Mouse (Mus musculus) kidney, postnatal 0 days (tissue): ENCODE data around the gene Epas1. TPM values are rescaled to one million over a fixed set of nuclear protein-coding genes. Genes with fewer than 3 reads are reported as not detected.

Experiments
- ATAC-seq: fragments of 200-750 bp; cut with Nextera tagmentation; replicated peaks from 2 replicates; pipeline ENCODE4 v1.8.0; 2017; ENCODE audit warnings: low read depth, moderate number of reproducible peaks, moderate TSS enrichment, moderate library complexity; ENCODE audit not compliant: low FRiP score
- DNase-seq: peaks from one replicate; pipeline ENCODE4 v3.0.0-alpha.2; 2016; ENCODE audit warnings: low spot score
- H3K27ac ChIP-seq: fragments of 300-500 bp; sonication (generic); 2 replicates; pipeline ENCODE4 v1.5.1; 2014; ENCODE audit warnings: mild to moderate bottlenecking
- H3K27me3 ChIP-seq: fragments of 300-500 bp; sonication (generic); 2 replicates; pipeline ENCODE4 v1.6.1; 2014; ENCODE audit warnings: low read length, mixed read lengths; ENCODE audit not compliant: insufficient read depth
- H3K36me3 ChIP-seq: fragments of 300-500 bp; sonication (generic); 2 replicates; pipeline ENCODE4 v1.6.1; 2014; ENCODE audit warnings: low read length, mixed read lengths; ENCODE audit not compliant: insufficient read depth
- H3K4me1 ChIP-seq: fragments of 300-500 bp; sonication (generic); replicated peaks from 2 replicates; pipeline ENCODE4 v1.6.1; 2014; ENCODE audit warnings: antibody characterized with exemption, low read length, mixed read lengths; ENCODE audit not compliant: insufficient read depth
- H3K4me2 ChIP-seq: fragments of 300-500 bp; sonication (generic); 2 replicates; pipeline ENCODE4 v1.6.1; 2014; ENCODE audit warnings: mild to moderate bottlenecking, low read length, moderate library complexity, mixed read lengths
- H3K4me3 ChIP-seq: fragments of 300-500 bp; sonication (generic); replicated peaks from 2 replicates; pipeline ENCODE4 v1.5.1; 2014; ENCODE audit warnings: low read depth, low read length
- H3K9ac ChIP-seq: fragments of 300-500 bp; sonication (generic); 2 replicates; pipeline ENCODE4 v1.6.1; 2014; ENCODE audit warnings: low read depth, low read length
- H3K9me3 ChIP-seq: fragments of 300-500 bp; sonication (generic); replicated peaks from 2 replicates; pipeline ENCODE4 v1.6.1; 2016; ENCODE audit warnings: low read length, inconsistent platforms, mixed read lengths
- CTCF ChIP-seq: IDR thresholded peaks from 2 replicates; pipeline ENCODE4 v1.5.1; 2016; ENCODE audit warnings: antibody characterized with exemption, low read depth, mild to moderate bottlenecking, moderate library complexity
- WGBS: fragments of 180-500 bp; shearing (Covaris S2); extraction: QIAGEN DNeasy Blood & Tissue Kit; methylation state at CpG from one replicate; pipeline ENCODE4 v1.1.7; 2014; 5-methylcytosine and 5-hydroxymethylcytosine counted together
- polyA plus RNA-seq: library from polyadenylated mRNA; unstranded; fragments of >200 nt; fragmentation: Nextera tagmentation; extraction: Ambion mirVana; gene quantifications from 2 replicates; pipeline ENCODE4 v1.2.1, GENCODE M21; 2015

Epas1 gene
- polyA plus RNA-seq, 1 experiment from 2014 or later, result 14.3 TPM

GRCm38 (mm10) chr17:86762479-86763242, 9.2 kb downstream of the Epas1 start:
- H3K36me3 ChIP-seq, result 0 out of 2 replicates have a peak, but pooled peaks cover 2% of the 10 kb centered on the region
- no peaks in the 10 kb centered on the region for H3K4me1 ChIP-seq
- no peaks in the 10 kb centered on the region for H3K9me3 ChIP-seq
- no peak overlapping the region for H3K4me3 ChIP-seq
- H3K27ac ChIP-seq, result no peak overlapping the region
- H3K9ac ChIP-seq, result no peak overlapping the region
- H3K27me3 ChIP-seq, result no peaks in the 10 kb centered on the region
- WGBS, result 76% methylated on average over 11 of the region's 11 CpGs
- no peak for TF ChIP-seq CTCF
- DNase-seq (no peak), ATAC-seq (no peak)
- no peak overlapping the region for H3K4me2 ChIP-seq

DNA sequence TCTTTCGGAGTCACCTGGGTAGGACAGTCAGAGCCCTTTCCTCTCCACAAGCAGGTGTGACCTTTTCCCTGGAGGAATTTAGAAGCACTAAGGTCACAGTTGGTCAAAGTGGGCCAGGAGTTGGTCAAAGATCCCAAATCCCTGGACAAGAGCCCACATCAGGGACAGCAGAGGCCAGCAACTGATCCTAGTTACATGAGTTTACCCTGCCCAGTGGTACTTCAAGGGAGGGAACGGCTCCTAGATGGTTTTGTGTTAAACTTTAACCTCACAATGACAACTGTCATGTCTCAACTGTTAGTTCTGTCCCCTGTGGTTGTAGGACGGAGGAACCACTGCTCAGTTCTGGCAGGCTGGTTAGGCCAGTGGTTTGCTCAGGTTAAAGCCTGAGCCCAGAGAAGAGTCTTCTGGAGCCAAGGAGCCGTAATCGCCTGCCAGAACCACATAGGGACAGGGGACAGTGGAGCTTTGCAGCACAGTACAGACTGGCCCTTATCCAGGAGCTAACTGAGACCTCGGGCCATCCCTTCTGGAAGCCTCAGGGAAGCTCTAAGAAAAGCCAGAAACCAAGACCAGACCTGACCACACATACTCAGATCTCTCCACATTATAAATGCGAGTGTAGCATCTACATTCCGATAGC, 12.4 kb downstream of the Epas1 start:
- ATAC-seq (no peak), DNase-seq (no peak)
- Histone ChIP-seq H3K4me3 (no peak overlapping the region), H3K27me3 (no peaks in the 10 kb centered on the region), H3K27ac (no peak overlapping the region), H3K9me3 (no peaks in the 10 kb centered on the region), H3K4me1 (0 out of 2 replicates have a peak, but pooled peaks cover 10% of the 10 kb centered on the region), H3K4me2 (no peak overlapping the region), H3K36me3 (0 out of 2 replicates have a peak, but pooled peaks cover 2% of the 10 kb centered on the region), H3K9ac (no peak overlapping the region)
- 88% methylated on average over 8 of the region's 8 CpGs for WGBS
- TF ChIP-seq CTCF, result no peak

DNA sequence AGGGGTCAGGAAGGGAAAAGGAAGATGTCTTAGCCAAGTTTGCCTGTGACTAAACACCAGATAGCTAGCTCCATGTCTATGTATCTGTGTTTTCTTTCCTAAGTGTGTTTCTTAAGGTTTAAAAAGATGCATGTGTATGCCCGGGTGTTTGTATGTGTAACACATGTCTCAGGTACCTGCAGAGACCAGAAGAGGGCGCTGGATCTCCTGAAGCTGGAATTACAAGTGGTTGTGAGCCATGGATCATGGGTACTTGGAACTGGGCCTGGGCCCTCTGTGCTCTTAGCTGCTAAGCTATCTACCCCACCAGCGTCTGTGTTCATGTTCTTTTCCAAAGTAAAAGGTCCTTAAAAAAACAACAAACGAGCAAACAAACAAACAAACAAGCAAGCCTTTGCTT, 12.9 kb downstream of the Epas1 start:
- 0 out of 2 replicates have a peak, but pooled peaks cover 13% of the 10 kb centered on the region for H3K4me1 ChIP-seq
- H3K36me3 ChIP-seq, result 0 out of 2 replicates have a peak, but pooled peaks cover 2% of the 10 kb centered on the region
- no peak overlapping the region for H3K9ac ChIP-seq
- H3K9me3 ChIP-seq, result no peaks in the 10 kb centered on the region
- H3K4me2 ChIP-seq, result no peak overlapping the region
- TF ChIP-seq CTCF, result peak; percentile 23; the same call in 1 of the 2 replicates
- no peaks in the 10 kb centered on the region for H3K27me3 ChIP-seq
- no peak overlapping the region for H3K4me3 ChIP-seq
- ATAC-seq (no peak), DNase-seq (no peak)
- H3K27ac ChIP-seq, result no peak overlapping the region
- 98% methylated on average over 4 of the region's 4 CpGs for WGBS

DNA sequence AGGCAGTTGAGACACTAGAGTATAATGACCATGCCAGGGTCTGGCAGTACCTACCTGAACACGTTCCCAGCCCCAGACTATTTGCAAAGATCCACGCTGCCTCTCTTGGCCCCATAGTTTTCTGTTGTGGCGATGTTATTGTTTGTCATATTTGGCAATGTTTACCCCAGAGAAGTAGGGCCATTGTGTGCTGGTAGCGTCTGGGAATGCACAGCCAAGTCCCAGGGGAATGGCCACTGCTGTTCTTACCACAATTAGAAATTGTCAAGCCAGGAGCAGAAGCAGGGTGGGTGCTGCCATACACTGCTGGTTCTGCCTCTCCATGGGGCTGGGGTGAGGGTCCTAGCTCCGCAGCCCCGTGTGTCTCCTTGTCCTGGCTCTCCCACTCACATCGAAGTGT, 15.1 kb downstream of the Epas1 start:
- H3K4me1 ChIP-seq, result 0 out of 2 replicates have a peak, but pooled peaks cover 13% of the 10 kb centered on the region
- no peak for DNase-seq
- H3K9ac ChIP-seq, result no peak overlapping the region
- no peak for TF ChIP-seq CTCF
- no peak overlapping the region for H3K4me2 ChIP-seq
- no peaks in the 10 kb centered on the region for H3K9me3 ChIP-seq
- WGBS, result 79% methylated on average over 7 of the region's 7 CpGs
- no peaks in the 10 kb centered on the region for H3K27me3 ChIP-seq
- H3K4me3 ChIP-seq, result no peak overlapping the region
- 0 out of 2 replicates have a peak, but pooled peaks cover 2% of the 10 kb centered on the region for H3K36me3 ChIP-seq
- no peak for ATAC-seq
- H3K27ac ChIP-seq, result 0 out of 2 replicates have a peak overlapping the region, but pooled peaks have one; percentile 3

DNA sequence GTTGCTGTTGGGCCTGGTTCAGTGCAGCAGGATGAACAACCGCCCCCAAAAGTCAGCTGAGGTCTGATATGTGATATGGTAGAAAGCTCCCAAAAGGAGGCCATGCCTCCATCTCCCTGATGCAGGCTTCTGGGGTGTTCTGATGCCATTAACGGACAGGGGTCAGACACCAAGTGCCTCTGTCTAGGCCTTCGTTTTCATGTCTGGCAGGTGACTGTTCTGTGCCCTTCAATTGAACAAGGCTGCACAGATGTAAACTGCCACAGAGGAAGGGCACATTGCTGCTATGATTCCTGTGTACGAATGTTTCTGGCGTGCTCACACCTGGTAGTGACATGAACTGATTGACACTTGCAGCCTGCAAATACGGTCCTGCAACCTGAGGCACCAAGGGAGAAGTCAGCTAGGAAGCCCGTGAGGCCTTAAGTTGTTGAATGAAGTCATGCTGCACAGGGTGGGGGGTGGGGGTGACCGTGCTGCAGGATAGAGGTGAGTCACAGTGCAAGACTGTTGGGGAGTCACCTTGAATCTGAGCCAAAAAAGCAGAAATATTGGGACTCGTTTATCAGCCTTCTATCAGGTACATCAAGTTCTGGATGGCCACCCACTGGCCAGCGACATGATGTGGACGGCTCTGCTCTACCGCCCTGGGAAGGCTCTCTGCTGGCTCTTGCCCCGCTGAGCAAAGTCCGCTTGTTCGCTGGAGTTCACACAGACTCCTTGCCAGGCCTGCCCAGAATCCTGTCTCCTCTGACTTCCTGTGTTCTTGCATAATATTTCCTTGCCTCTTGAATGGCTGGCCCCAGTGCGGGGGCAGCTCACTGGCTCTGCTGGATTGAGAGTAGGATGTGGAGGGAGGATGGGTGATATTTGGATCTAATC, 16.1 kb downstream of the Epas1 start:
- DNase-seq (peak; percentile 77), ATAC-seq (peak; percentile 93)
- no peak for TF ChIP-seq CTCF
- Histone ChIP-seq H3K27me3 (no peaks in the 10 kb centered on the region), H3K27ac (peak overlapping the region; percentile 3; the same call in 1 of the 2 replicates), H3K9ac (no peak overlapping the region), H3K4me3 (no peak overlapping the region), H3K9me3 (no peaks in the 10 kb centered on the region), H3K36me3 (0 out of 2 replicates have a peak, but pooled peaks cover 2% of the 10 kb centered on the region), H3K4me1 (0 out of 2 replicates have a peak, but pooled peaks cover 13% of the 10 kb centered on the region), H3K4me2 (no peak overlapping the region)
- 35% methylated on average over 16 of the region's 16 CpGs for WGBS
